Mouse (Mus musculus): Measurements from ENCODE around the gene Arl15. TPM values are rescaled to one million over a fixed set of nuclear protein-coding genes. Genes with fewer than 3 reads are reported as not detected.

The Arl15 gene
- polyA plus RNA-seq, 1 experiment, result 10.1 TPM

DNA sequence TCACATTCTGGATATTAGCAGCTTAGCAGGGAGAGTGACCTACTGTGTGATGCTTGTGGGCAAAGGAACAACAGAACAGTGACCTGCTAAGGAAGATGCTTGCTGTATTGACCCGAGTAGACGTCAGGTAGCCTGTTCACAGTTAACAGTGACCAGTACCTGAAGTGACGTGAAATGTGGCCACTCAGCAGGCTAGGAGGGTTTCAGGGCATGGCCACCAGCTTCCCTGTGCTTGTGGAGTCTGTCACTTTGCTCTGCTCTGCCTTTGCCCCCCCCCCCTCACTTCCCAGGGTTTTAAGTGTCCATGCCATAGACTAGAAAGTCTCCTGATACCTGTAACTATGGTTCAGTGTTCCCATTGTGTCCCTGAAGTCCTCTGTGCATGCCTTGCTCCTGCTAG lies 25.9 kb downstream of the Arl15 start:
- Histone ChIP-seq H3K4me3 (ENCODE audit: insufficient read depth, low read length) (no peak overlapping the region), H3K4me1 (ENCODE audit: control insufficient read depth, insufficient read depth, low read length) (peaks cover 5% of the 10 kb centered on the region), H3K27ac (ENCODE audit: insufficient read depth, low read depth, low read length) (no peak overlapping the region)
- TF ChIP-seq POLR2A (IDR thresholded peaks at IDR 0.05; ENCODE audit: borderline replicate concordance, low read depth, low read length) (no peak), CTCF (IDR thresholded peaks at IDR 0.05; ENCODE audit: low read depth, low read length) (no peak)

DNA sequence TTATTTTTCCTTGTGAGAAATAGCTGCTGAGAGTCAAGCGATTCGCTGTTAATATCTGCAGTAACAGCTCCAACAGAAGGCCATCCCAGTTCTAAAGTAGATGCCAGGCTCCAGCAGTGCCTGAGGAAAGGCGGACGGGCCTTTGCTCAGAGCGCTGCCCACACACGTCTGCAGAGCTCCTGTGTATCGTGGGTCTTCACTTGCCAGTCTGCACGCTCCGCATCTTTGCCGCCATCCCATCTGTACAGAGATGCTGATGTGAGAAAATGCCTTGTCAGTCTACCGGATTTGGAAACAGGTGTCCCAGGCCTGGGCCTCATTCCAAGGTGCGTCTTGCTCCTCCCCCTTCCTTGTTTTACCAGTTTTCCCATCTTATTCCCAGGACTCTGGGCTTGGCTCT lies 27.6 kb downstream of the Arl15 start:
- TF ChIP-seq CTCF (IDR thresholded peaks at IDR 0.05; ENCODE audit: low read depth, low read length) (no peak), POLR2A (IDR thresholded peaks at IDR 0.05; ENCODE audit: borderline replicate concordance, low read depth, low read length) (no peak)
- peaks cover 5% of the 10 kb centered on the region for H3K4me1 ChIP-seq (ENCODE audit: control insufficient read depth, insufficient read depth, low read length)
- no peak overlapping the region for H3K4me3 ChIP-seq (ENCODE audit: insufficient read depth, low read length)
- no peak overlapping the region for H3K27ac ChIP-seq (ENCODE audit: insufficient read depth, low read depth, low read length)

DNA sequence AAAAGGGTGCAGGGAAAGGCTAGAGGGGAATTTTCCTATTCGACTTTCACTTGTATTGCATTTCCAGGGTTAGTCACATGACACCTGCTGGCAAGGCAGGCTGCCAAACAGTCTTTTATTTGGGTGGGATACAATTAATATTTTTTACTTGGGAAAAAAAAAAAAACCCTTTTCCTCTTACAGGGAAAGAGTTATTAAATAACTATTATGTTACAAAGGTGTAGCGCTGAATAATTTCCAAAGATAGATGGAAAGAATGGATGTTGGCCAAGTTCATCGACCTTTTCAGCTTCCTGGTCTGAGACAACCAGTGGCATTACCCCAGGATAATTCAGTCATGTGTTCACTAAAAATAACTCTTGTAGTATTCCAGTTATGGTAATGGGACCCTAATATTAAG lies 29.7 kb downstream of the Arl15 start:
- H3K4me1 ChIP-seq (ENCODE audit: control insufficient read depth, insufficient read depth, low read length), result peaks cover 12% of the 10 kb centered on the region
- TF ChIP-seq POLR2A (IDR thresholded peaks at IDR 0.05; ENCODE audit: borderline replicate concordance, low read depth, low read length) (no peak), CTCF (IDR thresholded peaks at IDR 0.05; ENCODE audit: low read depth, low read length) (no peak)
- H3K27ac ChIP-seq (ENCODE audit: insufficient read depth, low read depth, low read length), result no peak overlapping the region
- no peak overlapping the region for H3K4me3 ChIP-seq (ENCODE audit: insufficient read depth, low read length)

- Histone ChIP-seq H3K4me1 (ENCODE audit: control insufficient read depth, insufficient read depth, low read length) (peaks cover 12% of the 10 kb centered on the region), H3K27ac (ENCODE audit: insufficient read depth, low read depth, low read length) (no peak overlapping the region), H3K4me3 (ENCODE audit: insufficient read depth, low read length) (no peak overlapping the region)
- no peak for TF ChIP-seq CTCF (IDR thresholded peaks at IDR 0.05; ENCODE audit: low read depth, low read length)
- no peak for TF ChIP-seq POLR2A (IDR thresholded peaks at IDR 0.05; ENCODE audit: borderline replicate concordance, low read depth, low read length)
Observed at GRCm38 (mm10) chr13:113828633-113829032, 34.3 kb downstream of the Arl15 start.

DNA sequence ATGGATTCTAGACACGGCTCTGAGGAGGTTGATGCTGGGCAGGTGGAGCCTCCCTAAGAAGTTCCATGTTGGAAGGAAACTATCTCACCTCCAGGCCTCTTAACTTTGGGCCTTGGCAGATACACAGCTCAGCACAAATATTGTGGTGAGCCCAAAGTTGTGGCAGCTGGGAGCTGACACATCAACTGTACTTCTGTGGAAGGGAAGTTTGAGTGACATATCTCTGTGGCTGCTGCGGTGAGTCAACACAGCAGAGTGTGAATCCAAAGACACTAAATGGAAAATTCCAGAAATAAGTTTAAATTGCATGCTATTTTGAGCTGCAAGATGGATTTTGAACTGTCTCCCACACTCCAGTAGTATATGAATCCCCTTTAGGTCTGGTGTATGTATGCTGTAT lies 34.8 kb downstream of the Arl15 start:
- no peak for TF ChIP-seq CTCF (IDR thresholded peaks at IDR 0.05; ENCODE audit: low read depth, low read length)
- Histone ChIP-seq H3K4me1 (ENCODE audit: control insufficient read depth, insufficient read depth, low read length) (peaks cover 10% of the 10 kb centered on the region), H3K27ac (ENCODE audit: insufficient read depth, low read depth, low read length) (no peak overlapping the region), H3K4me3 (ENCODE audit: insufficient read depth, low read length) (no peak overlapping the region)

GRCm38 (mm10) chr13:113830805-113831204 lies 36.5 kb downstream of the Arl15 start:
- Histone ChIP-seq H3K4me3 (ENCODE audit: insufficient read depth, low read length) (no peak overlapping the region), H3K27ac (ENCODE audit: insufficient read depth, low read depth, low read length) (no peak overlapping the region), H3K4me1 (ENCODE audit: control insufficient read depth, insufficient read depth, low read length) (peaks cover 11% of the 10 kb centered on the region)
- no peak for TF ChIP-seq POLR2A (IDR thresholded peaks at IDR 0.05; ENCODE audit: borderline replicate concordance, low read depth, low read length)
- TF ChIP-seq CTCF (IDR thresholded peaks at IDR 0.05; ENCODE audit: low read depth, low read length), result no peak

GRCm38 (mm10) chr13:113832947-113833346 lies 38.6 kb downstream of the Arl15 start:
- H3K27ac ChIP-seq (ENCODE audit: insufficient read depth, low read depth, low read length), result no peak overlapping the region
- H3K4me1 ChIP-seq (ENCODE audit: control insufficient read depth, insufficient read depth, low read length), result peaks cover 11% of the 10 kb centered on the region
- TF ChIP-seq CTCF (IDR thresholded peaks at IDR 0.05; ENCODE audit: low read depth, low read length) (no peak), POLR2A (IDR thresholded peaks at IDR 0.05; ENCODE audit: borderline replicate concordance, low read depth, low read length) (no peak)
- H3K4me3 ChIP-seq (ENCODE audit: insufficient read depth, low read length), result no peak overlapping the region

- H3K4me3 ChIP-seq (ENCODE audit: insufficient read depth, low read length), result no peak overlapping the region
- H3K4me1 ChIP-seq (ENCODE audit: control insufficient read depth, insufficient read depth, low read length), result peaks cover 5% of the 10 kb centered on the region
- TF ChIP-seq POLR2A (IDR thresholded peaks at IDR 0.05; ENCODE audit: borderline replicate concordance, low read depth, low read length), result no peak
- no peak for TF ChIP-seq CTCF (IDR thresholded peaks at IDR 0.05; ENCODE audit: low read depth, low read length)
- H3K27ac ChIP-seq (ENCODE audit: insufficient read depth, low read depth, low read length), result no peak overlapping the region
Observed at GRCm38 (mm10) chr13:113835921-113836320, 41.6 kb downstream of the Arl15 start.

DNA sequence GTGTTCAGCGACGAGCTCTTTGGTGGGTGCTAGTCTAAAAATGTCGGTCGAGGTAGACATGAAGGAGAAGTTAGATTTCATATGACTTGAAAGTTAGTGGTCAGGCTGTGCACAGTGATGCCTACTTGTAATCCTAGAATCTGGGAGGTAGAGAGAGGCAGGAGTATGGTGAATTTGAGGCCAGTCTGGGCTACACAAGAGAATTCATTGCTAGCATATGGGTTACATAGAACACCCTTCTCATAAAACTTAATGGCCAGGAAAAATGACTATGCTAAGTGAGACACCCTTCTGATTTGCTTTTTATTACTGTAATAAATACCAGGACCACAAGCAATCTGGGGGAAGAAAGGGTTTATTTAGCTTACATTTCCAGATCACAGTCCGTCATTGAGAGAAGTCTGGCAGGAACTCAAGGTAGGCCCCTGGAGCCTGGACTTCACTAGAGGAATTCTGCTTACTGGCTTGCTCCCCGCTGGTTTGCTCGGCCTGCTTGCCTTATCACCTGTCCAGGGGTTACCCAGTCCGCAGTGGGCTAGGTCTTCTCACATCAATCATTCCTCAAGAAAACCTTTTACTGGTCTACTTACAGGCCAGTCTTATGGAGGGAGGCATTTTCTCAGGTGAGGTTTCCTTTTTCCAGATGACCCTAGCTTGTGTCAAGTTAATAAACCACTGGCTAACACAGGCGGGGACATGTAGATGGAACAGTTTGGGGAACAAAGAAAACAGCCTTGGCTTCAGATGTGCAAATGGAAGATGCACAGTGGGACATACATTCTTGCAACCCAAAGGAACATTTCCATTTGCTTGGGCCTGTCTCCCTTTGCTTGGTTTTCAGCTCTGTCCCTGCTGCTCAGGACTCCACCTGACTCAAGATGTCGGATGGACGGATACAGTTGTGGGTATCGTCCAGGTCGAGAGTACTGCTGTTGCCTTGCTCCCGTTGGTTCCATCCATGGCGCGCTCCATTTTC lies 44.6 kb downstream of the Arl15 start:
- TF ChIP-seq POLR2A (IDR thresholded peaks at IDR 0.05; ENCODE audit: borderline replicate concordance, low read depth, low read length) (no peak), CTCF (IDR thresholded peaks at IDR 0.05; ENCODE audit: low read depth, low read length) (no peak)
- Histone ChIP-seq H3K27ac (ENCODE audit: insufficient read depth, low read depth, low read length) (no peak overlapping the region), H3K4me3 (ENCODE audit: insufficient read depth, low read length) (no peak overlapping the region), H3K4me1 (ENCODE audit: control insufficient read depth, insufficient read depth, low read length) (peaks cover 12% of the 10 kb centered on the region)

DNA sequence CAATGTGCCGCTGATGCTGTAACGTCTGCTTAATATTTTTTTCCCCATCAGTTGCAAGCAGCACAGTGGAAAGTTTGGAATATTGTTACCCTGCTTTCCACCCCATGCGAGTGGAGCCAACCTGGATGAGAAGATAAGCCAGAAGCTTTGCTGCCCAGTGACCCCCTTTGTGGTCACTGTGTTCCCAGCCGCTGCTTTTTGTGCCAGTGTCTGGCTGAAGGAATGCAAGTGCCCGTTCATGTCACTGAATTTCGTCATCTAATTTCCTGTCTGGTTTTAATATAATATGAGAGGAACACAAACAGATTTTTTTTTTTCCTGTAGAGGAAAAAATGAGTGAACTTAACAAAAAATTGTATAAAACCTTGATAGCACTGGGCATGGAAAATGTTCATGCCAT lies 46.1 kb downstream of the Arl15 start:
- Histone ChIP-seq H3K4me1 (ENCODE audit: control insufficient read depth, insufficient read depth, low read length) (peaks cover 16% of the 10 kb centered on the region), H3K4me3 (ENCODE audit: insufficient read depth, low read length) (no peak overlapping the region), H3K27ac (ENCODE audit: insufficient read depth, low read depth, low read length) (no peak overlapping the region)
- TF ChIP-seq CTCF (IDR thresholded peaks at IDR 0.05; ENCODE audit: low read depth, low read length), result no peak
- no peak for TF ChIP-seq POLR2A (IDR thresholded peaks at IDR 0.05; ENCODE audit: borderline replicate concordance, low read depth, low read length)
